Mouse (Mus musculus): ENCODE measurements around the gene Rhot1. TPM values are rescaled to one million over a fixed set of nuclear protein-coding genes. Genes with fewer than 3 reads are reported as not detected.

The Rhot1 gene
- polyA plus RNA-seq, 1 experiment from 2014 or later: 28.4 TPM

- WGBS: 72% methylated on average over 4 of the region's 4 CpGs
- no peaks in the 10 kb centered on the region for H3K36me3 ChIP-seq (ENCODE audit: control insufficient read depth, insufficient read depth, low read length)
- H3K9ac ChIP-seq (ENCODE audit: low read length): no peak overlapping the region
- H3K4me2 ChIP-seq (replicated peaks; ENCODE audit: low read depth): no peak overlapping the region
- no peak for TF ChIP-seq EP300 (optimal IDR thresholded peaks at IDR 0.05)
- TF ChIP-seq CTCF (IDR thresholded peaks at IDR 0.05; ENCODE audit: low read depth): no peak
- DNase-seq (ENCODE audit: low spot score): no peak
- no peak overlapping the region for H3K4me3 ChIP-seq (ENCODE audit: low read depth, low read length)
- H3K4me1 ChIP-seq (replicated peaks; ENCODE audit: control insufficient read depth, insufficient read depth): no peaks in the 10 kb centered on the region
- ATAC-seq (ENCODE audit: low FRiP score, low TSS enrichment): peak; percentile 48
- H3K9me3 ChIP-seq (ENCODE audit: control insufficient read depth, low read length): no peaks in the 10 kb centered on the region
- no peaks in the 10 kb centered on the region for H3K27me3 ChIP-seq (ENCODE audit: control insufficient read depth, insufficient read depth, low read length)
- peak overlapping the region; percentile 45 for H3K27ac ChIP-seq (replicated peaks)
These were observed 40.1 kb upstream of the Rhot1 start for GRCm38 (mm10) chr11:80168611-80169249.

GRCm38 (mm10) chr11:80169629-80170028, 39.2 kb upstream of the Rhot1 start:
- ATAC-seq (ENCODE audit: low FRiP score, low TSS enrichment) (no peak), DNase-seq (ENCODE audit: low spot score) (no peak)
- no peaks in the 10 kb centered on the region for H3K36me3 ChIP-seq (ENCODE audit: control insufficient read depth, insufficient read depth, low read length)
- H3K9ac ChIP-seq (ENCODE audit: low read length): no peak overlapping the region
- no peak for TF ChIP-seq EP300 (optimal IDR thresholded peaks at IDR 0.05)
- no peak overlapping the region for H3K4me3 ChIP-seq (ENCODE audit: low read depth, low read length)
- WGBS: 88% methylated on average over 3 of the region's 3 CpGs
- H3K4me1 ChIP-seq (replicated peaks; ENCODE audit: control insufficient read depth, insufficient read depth): no peaks in the 10 kb centered on the region
- no peaks in the 10 kb centered on the region for H3K9me3 ChIP-seq (ENCODE audit: control insufficient read depth, low read length)
- no peak overlapping the region for H3K4me2 ChIP-seq (replicated peaks; ENCODE audit: low read depth)
- no peak overlapping the region for H3K27ac ChIP-seq (replicated peaks)
- no peaks in the 10 kb centered on the region for H3K27me3 ChIP-seq (ENCODE audit: control insufficient read depth, insufficient read depth, low read length)

DNA sequence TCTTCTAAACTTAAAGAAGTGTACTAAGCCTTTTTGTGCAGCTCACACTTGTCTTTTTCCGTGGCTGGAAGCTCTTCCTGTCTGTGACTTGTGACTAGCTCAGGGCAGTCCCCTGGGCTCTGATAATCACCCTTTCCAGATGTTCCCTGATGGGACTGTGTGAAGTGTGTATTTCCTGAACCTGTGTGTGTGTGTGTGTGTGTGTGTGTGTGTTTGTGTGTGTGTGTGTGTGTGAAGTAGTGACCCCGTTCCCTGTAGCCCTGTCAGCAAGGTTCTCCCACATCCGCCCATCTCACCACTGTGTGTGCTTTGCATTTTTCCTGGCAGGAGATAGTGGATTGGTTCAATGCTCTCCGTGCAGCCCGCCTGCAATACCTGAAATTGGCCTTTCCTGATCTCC, 38.5 kb upstream of the Rhot1 start:
- 73% methylated on average over 5 of the region's 5 CpGs for WGBS
- H3K4me1 ChIP-seq (replicated peaks; ENCODE audit: control insufficient read depth, insufficient read depth): no peaks in the 10 kb centered on the region
- H3K4me3 ChIP-seq (ENCODE audit: low read depth, low read length): no peak overlapping the region
- no peak overlapping the region for H3K9ac ChIP-seq (ENCODE audit: low read length)
- DNase-seq (ENCODE audit: low spot score) (no peak), ATAC-seq (ENCODE audit: low FRiP score, low TSS enrichment) (no peak)
- H3K36me3 ChIP-seq (ENCODE audit: control insufficient read depth, insufficient read depth, low read length): no peaks in the 10 kb centered on the region
- no peak overlapping the region for H3K27ac ChIP-seq (replicated peaks)
- TF ChIP-seq EP300 (optimal IDR thresholded peaks at IDR 0.05) (no peak), CTCF (IDR thresholded peaks at IDR 0.05; ENCODE audit: low read depth) (no peak)
- H3K9me3 ChIP-seq (ENCODE audit: control insufficient read depth, low read length): no peaks in the 10 kb centered on the region
- no peak overlapping the region for H3K4me2 ChIP-seq (replicated peaks; ENCODE audit: low read depth)
- no peaks in the 10 kb centered on the region for H3K27me3 ChIP-seq (ENCODE audit: control insufficient read depth, insufficient read depth, low read length)

- no peak for DNase-seq (ENCODE audit: low spot score)
- no peak overlapping the region for H3K4me2 ChIP-seq (replicated peaks; ENCODE audit: low read depth)
- H3K4me3 ChIP-seq (ENCODE audit: low read depth, low read length): no peak overlapping the region
- H3K36me3 ChIP-seq (ENCODE audit: control insufficient read depth, insufficient read depth, low read length): no peaks in the 10 kb centered on the region
- ATAC-seq (ENCODE audit: low FRiP score, low TSS enrichment): peak; percentile 64
- H3K9me3 ChIP-seq (ENCODE audit: control insufficient read depth, low read length): no peaks in the 10 kb centered on the region
- WGBS: 65% methylated on average over 4 of the region's 4 CpGs
- H3K9ac ChIP-seq (ENCODE audit: low read length): no peak overlapping the region
- H3K4me1 ChIP-seq (replicated peaks; ENCODE audit: control insufficient read depth, insufficient read depth): no peaks in the 10 kb centered on the region
- H3K27ac ChIP-seq (replicated peaks): no peak overlapping the region
- no peaks in the 10 kb centered on the region for H3K27me3 ChIP-seq (ENCODE audit: control insufficient read depth, insufficient read depth, low read length)
- TF ChIP-seq EP300 (optimal IDR thresholded peaks at IDR 0.05) (no peak), CTCF (IDR thresholded peaks at IDR 0.05; ENCODE audit: low read depth) (no peak)
These were observed 36.9 kb upstream of the Rhot1 start for GRCm38 (mm10) chr11:80171884-80172283.

DNA sequence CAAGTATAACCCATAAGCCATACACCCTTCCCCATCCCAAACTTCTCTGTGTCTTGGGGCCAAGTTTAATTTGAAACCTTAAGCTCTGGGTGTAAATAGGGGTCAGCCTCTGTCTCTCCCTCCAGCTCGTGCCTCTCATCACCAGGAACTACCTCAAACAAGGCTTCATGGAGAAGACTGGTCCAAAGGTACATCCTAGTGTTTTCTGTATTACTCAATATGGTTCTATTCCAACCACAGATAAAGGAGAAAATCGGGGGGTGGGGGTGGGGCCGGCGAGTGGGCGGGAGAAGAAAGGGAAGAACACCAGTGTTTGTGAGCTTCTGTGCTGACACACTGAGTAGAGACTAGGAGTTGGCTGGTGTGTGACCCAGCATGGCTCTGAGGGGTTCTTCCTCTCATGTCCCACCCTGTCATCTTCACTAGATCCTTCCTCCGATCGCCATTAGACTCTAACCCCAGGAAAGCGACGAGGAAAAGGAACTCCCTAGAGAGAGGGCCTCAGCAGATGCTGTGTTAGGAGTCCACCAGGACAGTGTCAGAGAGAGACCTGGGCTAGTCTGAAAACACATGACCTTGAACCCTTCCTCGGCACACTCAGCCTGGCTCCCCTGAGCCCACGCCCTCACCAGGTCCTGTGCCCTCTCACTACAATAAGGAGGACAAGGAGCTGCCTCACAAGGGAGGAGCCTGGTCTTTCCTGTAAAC, 34.7 kb upstream of the Rhot1 start:
- WGBS: 74% methylated on average over 11 of the region's 11 CpGs
- Histone ChIP-seq H3K27ac (replicated peaks) (no peak overlapping the region), H3K4me3 (ENCODE audit: low read depth, low read length) (no peak overlapping the region), H3K4me2 (replicated peaks; ENCODE audit: low read depth) (no peak overlapping the region), H3K27me3 (ENCODE audit: control insufficient read depth, insufficient read depth, low read length) (no peaks in the 10 kb centered on the region), H3K4me1 (replicated peaks; ENCODE audit: control insufficient read depth, insufficient read depth) (no peaks in the 10 kb centered on the region), H3K36me3 (ENCODE audit: control insufficient read depth, insufficient read depth, low read length) (no peaks in the 10 kb centered on the region), H3K9me3 (ENCODE audit: control insufficient read depth, low read length) (no peaks in the 10 kb centered on the region), H3K9ac (ENCODE audit: low read length) (no peak overlapping the region)
- no peak for ATAC-seq (ENCODE audit: low FRiP score, low TSS enrichment)
- DNase-seq (ENCODE audit: low spot score): no peak
- TF ChIP-seq CTCF (IDR thresholded peaks at IDR 0.05; ENCODE audit: low read depth) (no peak), EP300 (optimal IDR thresholded peaks at IDR 0.05) (no peak)
